Mouse (Mus musculus) splenic B cell, adult 2 months (primary cell): ENCODE measurements at regions not wholly inside any gene's neighbourhood (a gene's known extent, or its start where the extent isn't known, plus 50 kb on each side); places are given as distances from the start of the nearest gene placed in this dataset.
"Not testable (repeated sequence)": the region's sequence is repeated elsewhere in the genome, so short reads cannot be mapped to it uniquely, and the experiment has no call there.

Experiments used
- DNase-seq: peaks from one replicate; pipeline ENCODE4 v3.0.0-alpha.2; 2011; ENCODE audit warnings: low read depth, low spot score
- H3K27me3 ChIP-seq: 2 replicates; pipeline ENCODE4 v1.6.1; 2012; ENCODE audit warnings: mild to moderate bottlenecking, low read length, moderate library complexity, mixed read lengths; ENCODE audit not compliant: control insufficient read depth, poor library complexity, insufficient read depth, severe bottlenecking
- H3K36me3 ChIP-seq: 2 replicates; pipeline ENCODE4 v1.6.1; 2012; ENCODE audit warnings: mild to moderate bottlenecking, low read length, moderate library complexity, mixed read lengths; ENCODE audit not compliant: control insufficient read depth, poor library complexity, insufficient read depth, severe bottlenecking

GRCm38 (mm10) chr1:14109190-14109482 lies 1984.0 kb downstream of the 4930444P10Rik start:
- no peak for DNase-seq
- Histone ChIP-seq H3K27me3 (no peaks in the 10 kb centered on the region), H3K36me3 (no peaks in the 10 kb centered on the region)

GRCm38 (mm10) chr1:14108450-14109189 lies 1984.5 kb downstream of the 4930444P10Rik start:
- Histone ChIP-seq H3K27me3 (no peaks in the 10 kb centered on the region), H3K36me3 (no peaks in the 10 kb centered on the region)
- DNase-seq = no peak

- H3K27me3 ChIP-seq, H3K36me3 ChIP-seq: not testable (repeated sequence)
- peak; percentile 57 for DNase-seq
Measured at GRCm38 (mm10) chr1:14105521-14105920, 1987.6 kb downstream of the 4930444P10Rik start.

- H3K36me3 ChIP-seq = no peaks in the 10 kb centered on the region
- peak; percentile 78 for DNase-seq
- H3K27me3 ChIP-seq = no peaks in the 10 kb centered on the region
Measured at GRCm38 (mm10) chr1:14104529-14104928, 1988.6 kb downstream of the 4930444P10Rik start.

GRCm38 (mm10) chr1:14099031-14099430 lies 1994.1 kb downstream of the 4930444P10Rik start:
- H3K27me3 ChIP-seq = no peaks in the 10 kb centered on the region
- DNase-seq = no peak
- H3K36me3 ChIP-seq = no peaks in the 10 kb centered on the region

GRCm38 (mm10) chr1:14097567-14098228 lies 1995.4 kb downstream of the 4930444P10Rik start:
- DNase-seq = no peak
- H3K27me3 ChIP-seq = no peaks in the 10 kb centered on the region
- no peaks in the 10 kb centered on the region for H3K36me3 ChIP-seq

GRCm38 (mm10) chr1:14064856-14065255 lies 2028.3 kb downstream of the 4930444P10Rik start:
- DNase-seq = peak; percentile 78
- H3K36me3 ChIP-seq = no peaks in the 10 kb centered on the region
- no peaks in the 10 kb centered on the region for H3K27me3 ChIP-seq

- Histone ChIP-seq H3K27me3 (no peaks in the 10 kb centered on the region), H3K36me3 (no peaks in the 10 kb centered on the region)
- no peak for DNase-seq
Measured at GRCm38 (mm10) chr1:14036163-14036562, 2057.0 kb downstream of the 4930444P10Rik start.

GRCm38 (mm10) chr1:14011484-14011883 lies 2081.6 kb downstream of the 4930444P10Rik start:
- no peaks in the 10 kb centered on the region for H3K27me3 ChIP-seq
- DNase-seq = no peak
- H3K36me3 ChIP-seq = no peaks in the 10 kb centered on the region

GRCm38 (mm10) chr1:14010789-14011188 lies 2082.3 kb downstream of the 4930444P10Rik start:
- no peaks in the 10 kb centered on the region for H3K27me3 ChIP-seq
- H3K36me3 ChIP-seq = no peaks in the 10 kb centered on the region
- no peak for DNase-seq

- DNase-seq = no peak
- Histone ChIP-seq H3K27me3 (no peaks in the 10 kb centered on the region), H3K36me3 (no peaks in the 10 kb centered on the region)
Measured at GRCm38 (mm10) chr1:14002550-14002949, 2090.6 kb downstream of the 4930444P10Rik start.

- no peaks in the 10 kb centered on the region for H3K27me3 ChIP-seq
- H3K36me3 ChIP-seq = no peaks in the 10 kb centered on the region
- DNase-seq = no peak
Measured at GRCm38 (mm10) chr1:14001431-14001830, 2091.7 kb downstream of the 4930444P10Rik start.

GRCm38 (mm10) chr1:14000605-14001395 lies 2092.3 kb downstream of the 4930444P10Rik start:
- no peaks in the 10 kb centered on the region for H3K27me3 ChIP-seq
- DNase-seq = no peak
- H3K36me3 ChIP-seq = no peaks in the 10 kb centered on the region

- no peaks in the 10 kb centered on the region for H3K27me3 ChIP-seq
- no peak for DNase-seq
- H3K36me3 ChIP-seq = no peaks in the 10 kb centered on the region
Measured at GRCm38 (mm10) chr1:13998178-13998708, 2094.9 kb downstream of the 4930444P10Rik start.
